22 mouse cellular contexts compared by ENCODE assay signal in genomic region chr2:72146061-72146460, GRCm38 (mm10).
DNase-seq lines count a peak whose midpoint lies in the region; ATAC-seq and TF ChIP-seq lines count a peak whose summit lies in the region.
"Had no signal": no experiment of that assay in that cellular context is flagged by ENCODE, and none has a peak within 500 bp of the region (broad histone marks: within the 10 kb centered on the region; RNA-seq: fewer than 3 reads in every experiment).

No protein-coding gene starts in this region.

- H3K36me3 ChIP-seq in testis, adult 2 months (ENCODE audit: control insufficient read depth, insufficient read depth, low read length), result no peaks in the 10 kb centered on the region
- no peaks in the 10 kb centered on the region for H3K36me3 ChIP-seq in hindbrain, postnatal 0 days (ENCODE audit: insufficient read depth, low read length)
- H3K36me3 ChIP-seq: embryonic facial prominence, embryonic 10.5 days; G1E; heart, embryonic 15.5 days; limb, embryonic 10.5 days had no signal

- H3K27ac ChIP-seq in testis, adult 2 months (ENCODE audit: control insufficient read depth, insufficient read depth, low read depth, low read length), result 0 out of 2 replicates have a peak overlapping the region, but pooled peaks have one; percentile 3
- no peak overlapping the region for H3K27ac ChIP-seq in hindbrain, postnatal 0 days
- H3K27ac ChIP-seq: embryonic facial prominence, embryonic 10.5 days; gastrocnemius, adult 2 months; heart, embryonic 15.5 days; limb, embryonic 10.5 days had no signal

- peak overlapping the region; percentile 29; the same call in 1 of the 2 replicates for H3K4me3 ChIP-seq in testis, adult 2 months (ENCODE audit: control insufficient read depth, low read depth, low read length)
- H3K4me3 ChIP-seq in hindbrain, postnatal 0 days (ENCODE audit: low read length), result no peak overlapping the region
- H3K4me3 ChIP-seq: embryonic facial prominence, embryonic 10.5 days; gastrocnemius, adult 2 months; heart, embryonic 15.5 days; limb, embryonic 10.5 days had no signal

- TF ChIP-seq CTCF in testis, adult 2 months (IDR thresholded peaks at IDR 0.05; ENCODE audit: control insufficient read depth, insufficient read depth, insufficient replicate concordance, low read depth, low read length), result no peak
- TF ChIP-seq CTCF in hindbrain, postnatal 0 days (IDR thresholded peaks at IDR 0.05; ENCODE audit: low read depth), result no peak

- WGBS in hindbrain, postnatal 0 days, result 69% methylated on average over 10 of the region's 10 CpGs

- H3K9ac ChIP-seq in hindbrain, postnatal 0 days (replicated peaks; ENCODE audit: low read length), result no peak overlapping the region
- H3K9ac ChIP-seq: heart, embryonic 15.5 days had no signal

- no peak for ATAC-seq in monocyte, adult 5-6 weeks (replicated peaks; ENCODE audit: insufficient number of reproducible peaks, low FRiP score, low TSS enrichment, poor library complexity, severe bottlenecking)
- no peak for ATAC-seq in hindbrain, postnatal 0 days
- ATAC-seq: hindbrain, embryonic 16.5 days; midbrain, embryonic 16.5 days had no signal

- DNase-seq in testis, postnatal 14 days (ENCODE audit: low spot score), result no peak
- DNase-seq in adrenal gland, adult 2 months, result peak; percentile 79
- peak; percentile 53 for DNase-seq in induced T-regulatory cell, adult 2 months (ENCODE audit: low read depth)
- peak; percentile 40 to 45 for DNase-seq in thymus, postnatal 36 days
- no peak for DNase-seq in right cerebral cortex, postnatal 14 days
- DNase-seq in hindbrain, postnatal 0 days (ENCODE audit: low spot score), result no peak
- DNase-seq: cerebellum, adult 8-10 months; gastrocnemius, adult 2 months; heart, adult 18-20 months; heart, postnatal 4 days; kidney, adult 18-20 months; lung, adult 18-20 months; lung, postnatal 36 days; retina, postnatal 1 day had no signal

- no peak for TF ChIP-seq POLR2A in testis, adult 2 months (IDR thresholded peaks at IDR 0.05; ENCODE audit: control insufficient read depth, low read depth, low read length)

- H3K4me1 ChIP-seq in testis, adult 2 months (ENCODE audit: control insufficient read depth, insufficient read depth, low read length), result no peaks in the 10 kb centered on the region; the same call in 1 of the 2 replicates
- H3K4me1 ChIP-seq in hindbrain, postnatal 0 days (ENCODE audit: insufficient read depth, low read length), result no peaks in the 10 kb centered on the region

- H3K4me2 ChIP-seq in hindbrain, postnatal 0 days (ENCODE audit: low read depth, low read length), result no peak overlapping the region
- H3K4me2 ChIP-seq: heart, embryonic 15.5 days had no signal

- no peaks in the 10 kb centered on the region for H3K27me3 ChIP-seq in testis, adult 2 months (ENCODE audit: control insufficient read depth, insufficient read depth, low read length)
- H3K27me3 ChIP-seq in hindbrain, postnatal 0 days (ENCODE audit: insufficient read depth, low read length), result no peaks in the 10 kb centered on the region
- H3K27me3 ChIP-seq: heart, embryonic 15.5 days had no signal

- H3K9me3 ChIP-seq in hindbrain, postnatal 0 days (ENCODE audit: low read length), result no peaks in the 10 kb centered on the region
- H3K9me3 ChIP-seq: embryonic facial prominence, embryonic 10.5 days; G1E; heart, embryonic 15.5 days; limb, embryonic 10.5 days had no signal

Comparison
In these comparisons a context has a peak if more than half of its experiments do, and no peak if none do; other contexts are left out.
1. DNase-seq: peak in adrenal gland, adult 2 months (single experiment), induced T-regulatory cell, adult 2 months (single experiment) and thymus, postnatal 36 days (2 of 2); none in testis, postnatal 14 days (single experiment), right cerebral cortex, postnatal 14 days (single experiment) and hindbrain, postnatal 0 days (single experiment).